Mouse (Mus musculus): Measurements from ENCODE around the gene Lrrc75b. TPM values are rescaled to one million over a fixed set of nuclear protein-coding genes. Genes with fewer than 3 reads are reported as not detected.

Gene Lrrc75b
- polyA plus RNA-seq, 1 experiment from 2014 or later = 38.9 TPM

GRCm38 (mm10) chr10:75552701-75553450 lies 7.3 kb downstream of the Lrrc75b start:
- peaks cover 24% of the 10 kb centered on the region for H3K36me3 ChIP-seq (ENCODE audit: control insufficient read depth, insufficient read depth, low read length)
- no peak for ATAC-seq
- H3K4me3 ChIP-seq (ENCODE audit: low read length) = no peak overlapping the region
- 72% methylated on average over 13 of the region's 13 CpGs for WGBS
- no peak overlapping the region for H3K27ac ChIP-seq (ENCODE audit: low read depth, low read length)
- H3K4me2 ChIP-seq (ENCODE audit: low read length) = no peak overlapping the region
- H3K27me3 ChIP-seq (replicated peaks; ENCODE audit: control insufficient read depth, insufficient read depth, low read length) = no peaks in the 10 kb centered on the region
- H3K9ac ChIP-seq (ENCODE audit: low read depth, low read length) = no peak overlapping the region
- H3K9me3 ChIP-seq (ENCODE audit: control insufficient read depth, low read length) = no peaks in the 10 kb centered on the region
- H3K4me1 ChIP-seq (ENCODE audit: control insufficient read depth, insufficient read depth, low read depth, low read length) = peaks cover 21% of the 10 kb centered on the region

DNA sequence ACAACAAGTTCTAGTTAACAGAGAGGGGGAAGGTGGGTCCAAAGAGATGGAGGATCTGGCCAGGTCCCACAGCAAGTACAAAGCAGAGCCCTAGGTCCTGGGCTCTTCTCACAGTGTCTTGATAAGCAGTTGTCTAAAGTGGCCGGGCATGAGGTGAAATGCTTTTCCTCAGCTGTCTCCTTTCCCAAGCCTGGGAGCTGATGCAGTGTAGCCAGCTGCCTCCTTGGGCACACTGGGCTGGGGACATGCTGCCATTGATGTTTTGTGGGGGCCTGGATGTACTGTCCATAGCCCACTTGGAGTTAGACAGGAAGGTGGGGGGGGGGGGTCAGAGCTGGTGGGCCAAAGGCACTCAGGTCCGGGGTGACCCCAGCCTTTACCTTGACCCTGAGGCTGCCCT lies 8.0 kb downstream of the Lrrc75b start:
- 91% methylated on average over 2 of the region's 2 CpGs for WGBS
- H3K27ac ChIP-seq (ENCODE audit: low read depth, low read length) = no peak overlapping the region
- H3K27me3 ChIP-seq (replicated peaks; ENCODE audit: control insufficient read depth, insufficient read depth, low read length) = no peaks in the 10 kb centered on the region
- H3K4me3 ChIP-seq (ENCODE audit: low read length) = no peak overlapping the region
- H3K4me1 ChIP-seq (ENCODE audit: control insufficient read depth, insufficient read depth, low read depth, low read length) = peaks cover 14% of the 10 kb centered on the region
- no peaks in the 10 kb centered on the region for H3K9me3 ChIP-seq (ENCODE audit: control insufficient read depth, low read length)
- no peak overlapping the region for H3K4me2 ChIP-seq (ENCODE audit: low read length)
- H3K9ac ChIP-seq (ENCODE audit: low read depth, low read length) = no peak overlapping the region
- ATAC-seq = no peak
- peaks cover 24% of the 10 kb centered on the region for H3K36me3 ChIP-seq (ENCODE audit: control insufficient read depth, insufficient read depth, low read length)

DNA sequence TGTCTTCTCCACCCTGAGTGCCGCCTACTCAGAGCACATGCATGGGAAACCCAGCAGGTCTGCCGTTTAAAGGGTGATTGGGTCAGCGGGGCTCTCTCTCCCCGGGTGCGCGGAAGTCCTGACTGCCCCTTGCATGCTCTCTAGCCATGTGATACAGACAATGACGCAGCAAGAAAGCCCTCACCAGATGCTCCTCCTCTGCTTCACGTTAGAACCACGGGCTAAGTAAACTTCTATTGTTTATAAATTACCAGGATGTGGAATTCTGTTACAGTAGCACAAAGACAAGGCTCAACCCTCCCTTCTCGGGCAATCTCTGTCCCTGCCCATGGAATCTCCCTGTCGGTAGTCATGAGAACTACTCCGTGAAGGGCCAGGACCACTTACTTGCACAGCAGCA lies 9.0 kb downstream of the Lrrc75b start:
- WGBS = 48% methylated on average over 12 of the region's 12 CpGs

DNA sequence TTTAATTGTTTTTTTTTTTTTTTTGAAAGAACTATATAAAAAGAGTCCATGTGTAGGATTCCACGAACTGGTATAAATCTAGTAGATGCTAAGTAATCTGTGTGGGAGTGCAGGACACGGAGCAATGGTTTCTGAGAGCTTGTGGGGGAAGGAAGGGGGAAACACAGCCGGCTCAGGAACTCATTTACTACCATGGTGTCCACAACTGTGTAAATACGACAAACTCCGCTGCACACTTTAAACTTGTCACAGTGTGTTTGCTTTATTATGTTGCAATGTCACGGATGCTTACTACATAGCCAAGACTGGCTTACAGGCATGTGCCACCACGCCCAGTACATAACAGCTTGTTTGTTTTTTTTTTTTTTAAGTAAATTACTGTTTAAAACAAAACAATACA lies 10.2 kb downstream of the Lrrc75b start:
- no peaks in the 10 kb centered on the region for H3K27me3 ChIP-seq (replicated peaks; ENCODE audit: control insufficient read depth, insufficient read depth, low read length)
- no peaks in the 10 kb centered on the region for H3K4me1 ChIP-seq (ENCODE audit: control insufficient read depth, insufficient read depth, low read depth, low read length)
- H3K9ac ChIP-seq (ENCODE audit: low read depth, low read length) = no peak overlapping the region
- no peak overlapping the region for H3K4me2 ChIP-seq (ENCODE audit: low read length)
- 66% methylated on average over 7 of the region's 7 CpGs for WGBS
- no peak overlapping the region for H3K4me3 ChIP-seq (ENCODE audit: low read length)
- no peak overlapping the region for H3K27ac ChIP-seq (ENCODE audit: low read depth, low read length)
- peaks cover 3% of the 10 kb centered on the region for H3K9me3 ChIP-seq (ENCODE audit: control insufficient read depth, low read length)
- H3K36me3 ChIP-seq (ENCODE audit: control insufficient read depth, insufficient read depth, low read length) = peaks cover 10% of the 10 kb centered on the region
- ATAC-seq = no peak

More for the DNA sequence above, 9.0 kb downstream of the Lrrc75b start:
- Histone ChIP-seq H3K9me3 (ENCODE audit: control insufficient read depth, low read length) (no peaks in the 10 kb centered on the region), H3K4me3 (ENCODE audit: low read length) (no peak overlapping the region), H3K27ac (ENCODE audit: low read depth, low read length) (no peak overlapping the region), H3K27me3 (replicated peaks; ENCODE audit: control insufficient read depth, insufficient read depth, low read length) (no peaks in the 10 kb centered on the region), H3K4me2 (ENCODE audit: low read length) (no peak overlapping the region), H3K36me3 (ENCODE audit: control insufficient read depth, insufficient read depth, low read length) (peaks cover 20% of the 10 kb centered on the region), H3K4me1 (ENCODE audit: control insufficient read depth, insufficient read depth, low read depth, low read length) (peaks cover 5% of the 10 kb centered on the region), H3K9ac (ENCODE audit: low read depth, low read length) (no peak overlapping the region)
- 0 out of 2 replicates have a peak, but pooled peaks have one; percentile 7 for ATAC-seq

DNA sequence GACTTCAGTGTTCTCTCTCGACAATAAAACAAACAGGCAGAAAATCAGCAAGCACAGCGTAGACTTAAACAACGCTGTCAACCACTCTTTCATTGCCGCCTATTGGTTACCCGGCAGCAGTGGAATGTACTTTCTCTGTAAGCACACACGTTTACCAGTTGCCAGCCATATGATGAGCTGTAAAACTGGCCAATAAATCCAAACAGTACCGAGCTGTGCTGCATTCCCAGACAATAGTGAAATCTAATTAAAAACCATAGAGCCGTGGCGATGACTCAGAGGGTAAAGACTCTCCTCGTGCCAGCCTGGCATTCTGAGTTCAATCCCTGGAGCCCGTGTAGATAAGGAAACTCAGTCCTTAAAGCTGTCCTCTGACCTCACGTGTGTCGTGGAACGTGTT lies 11.6 kb downstream of the Lrrc75b start:
- H3K9me3 ChIP-seq (ENCODE audit: control insufficient read depth, low read length) = peaks cover 6% of the 10 kb centered on the region
- H3K36me3 ChIP-seq (ENCODE audit: control insufficient read depth, insufficient read depth, low read length) = peaks cover under 1% of the 10 kb centered on the region; the same call in 1 of the 2 replicates
- WGBS = 44% methylated on average over 14 of the region's 14 CpGs
- H3K4me3 ChIP-seq (ENCODE audit: low read length) = no peak overlapping the region
- H3K27ac ChIP-seq (ENCODE audit: low read depth, low read length) = no peak overlapping the region
- H3K4me2 ChIP-seq (ENCODE audit: low read length) = no peak overlapping the region
- H3K4me1 ChIP-seq (ENCODE audit: control insufficient read depth, insufficient read depth, low read depth, low read length) = no peaks in the 10 kb centered on the region
- H3K9ac ChIP-seq (ENCODE audit: low read depth, low read length) = no peak overlapping the region
- ATAC-seq = peak; percentile 48; the same call in 1 of the 2 replicates
- H3K27me3 ChIP-seq (replicated peaks; ENCODE audit: control insufficient read depth, insufficient read depth, low read length) = no peaks in the 10 kb centered on the region

GRCm38 (mm10) chr10:75547901-75548300 lies 12.2 kb downstream of the Lrrc75b start:
- H3K9ac ChIP-seq (ENCODE audit: low read depth, low read length) = no peak overlapping the region
- H3K4me3 ChIP-seq (ENCODE audit: low read length) = no peak overlapping the region
- no peak for ATAC-seq
- no peak overlapping the region for H3K4me2 ChIP-seq (ENCODE audit: low read length)
- H3K36me3 ChIP-seq (ENCODE audit: control insufficient read depth, insufficient read depth, low read length) = no peaks in the 10 kb centered on the region
- no peak overlapping the region for H3K27ac ChIP-seq (ENCODE audit: low read depth, low read length)
- H3K4me1 ChIP-seq (ENCODE audit: control insufficient read depth, insufficient read depth, low read depth, low read length) = no peaks in the 10 kb centered on the region
- H3K9me3 ChIP-seq (ENCODE audit: control insufficient read depth, low read length) = peaks cover 6% of the 10 kb centered on the region
- 76% methylated on average over 7 of the region's 7 CpGs for WGBS
- no peaks in the 10 kb centered on the region for H3K27me3 ChIP-seq (replicated peaks; ENCODE audit: control insufficient read depth, insufficient read depth, low read length)

GRCm38 (mm10) chr10:75536123-75536522 lies 24.0 kb downstream of the Lrrc75b start:
- no peaks in the 10 kb centered on the region for H3K9me3 ChIP-seq (ENCODE audit: control insufficient read depth, low read length)
- WGBS = 94% methylated on average over 5 of the region's 5 CpGs
- H3K9ac ChIP-seq (ENCODE audit: low read depth, low read length) = no peak overlapping the region
- H3K27ac ChIP-seq (ENCODE audit: low read depth, low read length) = no peak overlapping the region
- H3K4me2 ChIP-seq (ENCODE audit: low read length) = no peak overlapping the region
- no peak overlapping the region for H3K4me3 ChIP-seq (ENCODE audit: low read length)
- H3K4me1 ChIP-seq (ENCODE audit: control insufficient read depth, insufficient read depth, low read depth, low read length) = no peaks in the 10 kb centered on the region
- H3K36me3 ChIP-seq (ENCODE audit: control insufficient read depth, insufficient read depth, low read length) = peaks cover 21% of the 10 kb centered on the region
- ATAC-seq = no peak
- H3K27me3 ChIP-seq (replicated peaks; ENCODE audit: control insufficient read depth, insufficient read depth, low read length) = no peaks in the 10 kb centered on the region

DNA sequence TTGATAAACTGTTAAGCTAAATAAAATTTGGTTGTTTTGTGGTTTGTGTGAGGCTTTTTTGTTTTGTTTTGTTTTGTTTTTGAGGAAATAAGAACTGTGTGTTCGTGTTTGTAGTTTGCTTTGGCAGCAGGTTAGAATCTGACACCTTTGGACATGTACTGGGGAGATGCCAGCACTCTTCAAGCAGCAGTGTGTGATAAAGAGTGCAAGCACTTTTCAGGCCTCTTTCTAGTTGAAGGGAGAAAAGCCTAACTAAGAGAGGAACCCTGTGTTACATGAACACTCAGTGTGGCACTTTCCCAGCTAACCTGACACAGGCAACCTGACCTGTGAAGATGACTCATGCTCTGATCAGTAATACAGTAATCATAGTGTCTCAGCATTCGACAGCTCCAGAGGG lies 24.7 kb downstream of the Lrrc75b start:
- H3K4me2 ChIP-seq (ENCODE audit: low read length) = no peak overlapping the region
- ATAC-seq = no peak
- no peak overlapping the region for H3K27ac ChIP-seq (ENCODE audit: low read depth, low read length)
- peaks cover 21% of the 10 kb centered on the region for H3K36me3 ChIP-seq (ENCODE audit: control insufficient read depth, insufficient read depth, low read length)
- WGBS = 95% methylated on average over 2 of the region's 2 CpGs
- H3K9ac ChIP-seq (ENCODE audit: low read depth, low read length) = no peak overlapping the region
- H3K4me3 ChIP-seq (ENCODE audit: low read length) = no peak overlapping the region
- no peaks in the 10 kb centered on the region for H3K9me3 ChIP-seq (ENCODE audit: control insufficient read depth, low read length)
- no peaks in the 10 kb centered on the region for H3K27me3 ChIP-seq (replicated peaks; ENCODE audit: control insufficient read depth, insufficient read depth, low read length)
- no peaks in the 10 kb centered on the region for H3K4me1 ChIP-seq (ENCODE audit: control insufficient read depth, insufficient read depth, low read depth, low read length)

- Histone ChIP-seq H3K4me2 (ENCODE audit: low read length) (no peak overlapping the region), H3K36me3 (ENCODE audit: control insufficient read depth, insufficient read depth, low read length) (peaks cover 21% of the 10 kb centered on the region), H3K4me1 (ENCODE audit: control insufficient read depth, insufficient read depth, low read depth, low read length) (no peaks in the 10 kb centered on the region), H3K4me3 (ENCODE audit: low read length) (no peak overlapping the region), H3K27me3 (replicated peaks; ENCODE audit: control insufficient read depth, insufficient read depth, low read length) (no peaks in the 10 kb centered on the region), H3K9me3 (ENCODE audit: control insufficient read depth, low read length) (no peaks in the 10 kb centered on the region), H3K27ac (ENCODE audit: low read depth, low read length) (no peak overlapping the region), H3K9ac (ENCODE audit: low read depth, low read length) (no peak overlapping the region)
- WGBS = 76% methylated on average over 8 of the region's 8 CpGs
- ATAC-seq = no peak
Measured at GRCm38 (mm10) chr10:75534934-75535333, 25.2 kb downstream of the Lrrc75b start.

Data from hindbrain, embryonic 16.5 days (tissue).